Mouse (Mus musculus): Measurements from ENCODE around the gene Rnd1. TPM values are rescaled to one million over a fixed set of nuclear protein-coding genes. Genes with fewer than 3 reads are reported as not detected.

Rnd1 gene
- polyA plus RNA-seq, 1 experiment from 2014 or later: 0.94 TPM

GRCm38 (mm10) chr15:98614971-98615370 is 62.3 kb downstream of the Rnd1 start:
- H3K9me3 ChIP-seq (ENCODE audit: low read length): no peaks in the 10 kb centered on the region
- ATAC-seq: no peak
- no peak overlapping the region for H3K4me2 ChIP-seq (ENCODE audit: low read depth, low read length)
- WGBS (ENCODE audit: insufficient replicate concordance): 54% methylated on average over 6 of the region's 6 CpGs
- H3K36me3 ChIP-seq (replicated peaks; ENCODE audit: insufficient read depth, low read length): no peaks in the 10 kb centered on the region
- no peak for DNase-seq
- peaks cover 8% of the 10 kb centered on the region for H3K4me1 ChIP-seq (ENCODE audit: insufficient read depth)
- no peak for TF ChIP-seq EP300 (IDR thresholded peaks at IDR 0.05; ENCODE audit: low read depth)
- TF ChIP-seq CTCF (IDR thresholded peaks at IDR 0.05; ENCODE audit: low read depth): no peak
- H3K27ac ChIP-seq (ENCODE audit: low read depth): no peak overlapping the region
- H3K4me3 ChIP-seq (ENCODE audit: low read depth, low read length): no peak overlapping the region
- peaks cover 7% of the 10 kb centered on the region; the same call in 1 of the 2 replicates for H3K27me3 ChIP-seq (ENCODE audit: insufficient read depth, low read length)
- H3K9ac ChIP-seq (replicated peaks): no peak overlapping the region

- Histone ChIP-seq H3K4me1 (ENCODE audit: insufficient read depth) (peaks cover 8% of the 10 kb centered on the region), H3K36me3 (replicated peaks; ENCODE audit: insufficient read depth, low read length) (no peaks in the 10 kb centered on the region), H3K27me3 (ENCODE audit: insufficient read depth, low read length) (peaks cover 7% of the 10 kb centered on the region; the same call in 1 of the 2 replicates), H3K4me3 (ENCODE audit: low read depth, low read length) (no peak overlapping the region), H3K4me2 (ENCODE audit: low read depth, low read length) (no peak overlapping the region), H3K9ac (replicated peaks) (no peak overlapping the region), H3K27ac (ENCODE audit: low read depth) (0 out of 2 replicates have a peak overlapping the region, but pooled peaks have one; percentile 13), H3K9me3 (ENCODE audit: low read length) (no peaks in the 10 kb centered on the region)
- ATAC-seq (no peak), DNase-seq (peak; percentile 57)
- no peak for TF ChIP-seq EP300 (IDR thresholded peaks at IDR 0.05; ENCODE audit: low read depth)
- no peak for TF ChIP-seq CTCF (IDR thresholded peaks at IDR 0.05; ENCODE audit: low read depth)
- 54% methylated on average over 9 of the region's 9 CpGs for WGBS (ENCODE audit: insufficient replicate concordance)
These were observed 62.7 kb downstream of the Rnd1 start for GRCm38 (mm10) chr15:98614551-98614950.

Other genes with a start within 250 kb of the Rnd1 start
- gene Olfr282, start 246.2 kb downstream of the Rnd1 start, polyA plus RNA-seq (2015; fragmentation: Nextera tagmentation; extraction: Ambion mirVana): not detected in 2 replicates
- not detected in 2 replicates for gene Olfr281, start 224.9 kb downstream of the Rnd1 start, polyA plus RNA-seq (2015; fragmentation: Nextera tagmentation; extraction: Ambion mirVana)
- not detected in 2 replicates for gene OR5BS1P, start 207.6 kb downstream of the Rnd1 start, polyA plus RNA-seq (2015; fragmentation: Nextera tagmentation; extraction: Ambion mirVana)
- gene Lalba, start 194.7 kb downstream of the Rnd1 start, polyA plus RNA-seq (2015; fragmentation: Nextera tagmentation; extraction: Ambion mirVana): not detected in 2 replicates
- not detected in 2 replicates for gene Olfr279, start 185.1 kb downstream of the Rnd1 start, polyA plus RNA-seq (2015; fragmentation: Nextera tagmentation; extraction: Ambion mirVana)
- gene Kansl2, start 143.2 kb downstream of the Rnd1 start, polyA plus RNA-seq (2015; fragmentation: Nextera tagmentation; extraction: Ambion mirVana): 26.6 and 28.2 TPM in 2 replicates
- gene Ccnt1, start 106.5 kb downstream of the Rnd1 start, polyA plus RNA-seq (2015; fragmentation: Nextera tagmentation; extraction: Ambion mirVana): 14.9 and 17.0 TPM in 2 replicates
- gene 4930415O20Rik, start 106.5 kb downstream of the Rnd1 start, polyA plus RNA-seq (2015; fragmentation: Nextera tagmentation; extraction: Ambion mirVana): not detected in 2 replicates
- gene Adcy6, start 67.4 kb downstream of the Rnd1 start, polyA plus RNA-seq (2015; fragmentation: Nextera tagmentation; extraction: Ambion mirVana): 5.3 and 7.7 TPM in 2 replicates
- 0.38 and 0.58 TPM in 2 replicates for gene Cacnb3, start 46.6 kb downstream of the Rnd1 start, polyA plus RNA-seq (2015; fragmentation: Nextera tagmentation; extraction: Ambion mirVana)
- gene Ddx23, start 14.6 kb downstream of the Rnd1 start, polyA plus RNA-seq (2015; fragmentation: Nextera tagmentation; extraction: Ambion mirVana): 4.7 and 9.2 TPM in 2 replicates
- not detected in 2 replicates for gene Ccdc65, start 30.7 kb upstream of the Rnd1 start, polyA plus RNA-seq (2015; fragmentation: Nextera tagmentation; extraction: Ambion mirVana)
- 58.5 and 62.4 TPM in 2 replicates for gene Fkbp11, start 50.7 kb upstream of the Rnd1 start, polyA plus RNA-seq (2015; fragmentation: Nextera tagmentation; extraction: Ambion mirVana)
- 9.6 and 10.4 TPM in 2 replicates for gene Arf3, start 85.8 kb upstream of the Rnd1 start, polyA plus RNA-seq (2015; fragmentation: Nextera tagmentation; extraction: Ambion mirVana)
- gene Wnt10b, start 100.7 kb upstream of the Rnd1 start, polyA plus RNA-seq (2015; fragmentation: Nextera tagmentation; extraction: Ambion mirVana): 0.04 and 0.08 TPM in 2 replicates
- not detected in 2 replicates for gene Wnt1, start 112.4 kb upstream of the Rnd1 start, polyA plus RNA-seq (2015; fragmentation: Nextera tagmentation; extraction: Ambion mirVana)
- not detected in 2 replicates for gene Ddn, start 132.0 kb upstream of the Rnd1 start, polyA plus RNA-seq (2015; fragmentation: Nextera tagmentation; extraction: Ambion mirVana)
- gene Prkag1, start 154.1 kb upstream of the Rnd1 start, polyA plus RNA-seq (2015; fragmentation: Nextera tagmentation; extraction: Ambion mirVana): 42.0 and 47.4 TPM in 2 replicates
- 3.0 and 3.6 TPM in 2 replicates for gene Kmt2d, start 193.7 kb upstream of the Rnd1 start, polyA plus RNA-seq (2015; fragmentation: Nextera tagmentation; extraction: Ambion mirVana)
- 1.4 and 1.8 TPM in 2 replicates for gene Rhebl1, start 217.1 kb upstream of the Rnd1 start, polyA plus RNA-seq (2015; fragmentation: Nextera tagmentation; extraction: Ambion mirVana)
- gene Dhh, start 221.1 kb upstream of the Rnd1 start, polyA plus RNA-seq (2015; fragmentation: Nextera tagmentation; extraction: Ambion mirVana): 0.07 TPM in 1 of 2 replicates, not detected in the other
- 4.9 and 5.1 TPM in 2 replicates for gene Lmbr1l, start 240.8 kb upstream of the Rnd1 start, polyA plus RNA-seq (2015; fragmentation: Nextera tagmentation; extraction: Ambion mirVana)

Measured in liver, postnatal 0 days (tissue).